Mouse (Mus musculus) heart, adult 2 months (tissue): ENCODE results near the gene Hivep2.

ENCODE experiments used
- CTCF ChIP-seq: fragments of 200-600 bp; IDR thresholded peaks from 2 replicates; pipeline ENCODE4 v1.8.1; 2022; ENCODE audit warnings: antibody characterized with exemption, mild to moderate bottlenecking, moderate library complexity
- POLR2A ChIP-seq: fragments of 200-500 bp; IDR thresholded peaks from 2 replicates; pipeline ENCODE4 v1.6.1; 2011; ENCODE audit warnings: mild to moderate bottlenecking, low read depth, low read length, control low read depth; ENCODE audit not compliant: insufficient read depth

DNA sequence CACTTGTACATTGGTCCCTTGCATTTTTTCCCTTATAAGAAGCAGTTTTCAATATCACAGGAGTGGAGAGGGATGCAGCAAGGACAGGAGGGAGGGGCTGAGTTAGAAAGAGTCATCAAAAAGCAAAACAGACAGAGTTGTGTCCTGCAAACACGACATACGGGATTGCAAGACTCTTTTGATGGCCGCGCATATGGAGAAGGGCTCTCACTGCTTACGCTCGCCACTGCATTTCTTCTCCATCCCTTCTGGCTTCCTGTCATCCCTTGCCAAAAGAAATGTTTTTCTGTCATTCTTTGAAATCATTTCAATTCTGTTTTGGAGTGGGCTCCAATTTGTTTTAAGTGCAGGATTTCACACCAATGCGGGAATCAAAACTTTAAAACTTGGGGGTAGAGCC is 233.5 kb downstream of the Hivep2 start:
- no peak for TF ChIP-seq CTCF
- TF ChIP-seq POLR2A = no peak
